Mouse (Mus musculus) T-cell, adult 2 months (primary cell): ENCODE results near the gene Esrrg.

Source experiments
- DNase-seq: peaks from one replicate; pipeline ENCODE4 v3.0.0; 2022; ENCODE audit warnings: low spot score

The Esrrg gene

GRCm38 (mm10) chr1:187706046-187706445, 97.5 kb downstream of the Esrrg start:
- no peak for DNase-seq

- no peak for DNase-seq
Observed at GRCm38 (mm10) chr1:187707176-187707575, 98.6 kb downstream of the Esrrg start.

- DNase-seq = no peak
Observed at GRCm38 (mm10) chr1:187710434-187710948, 101.9 kb downstream of the Esrrg start.

- no peak for DNase-seq
Observed at GRCm38 (mm10) chr1:187721035-187721434, 112.4 kb downstream of the Esrrg start.

GRCm38 (mm10) chr1:187722016-187722415, 113.4 kb downstream of the Esrrg start:
- no peak for DNase-seq

GRCm38 (mm10) chr1:187724651-187725050, 116.1 kb downstream of the Esrrg start:
- no peak for DNase-seq

GRCm38 (mm10) chr1:187725351-187725750, 116.8 kb downstream of the Esrrg start:
- DNase-seq = no peak

GRCm38 (mm10) chr1:187731171-187731570, 122.6 kb downstream of the Esrrg start:
- no peak for DNase-seq

GRCm38 (mm10) chr1:187736507-187736906, 127.9 kb downstream of the Esrrg start:
- DNase-seq = no peak

- no peak for DNase-seq
Observed at GRCm38 (mm10) chr1:187737296-187737695, 128.7 kb downstream of the Esrrg start.

GRCm38 (mm10) chr1:187740531-187740930, 131.9 kb downstream of the Esrrg start:
- no peak for DNase-seq

- no peak for DNase-seq
Observed at GRCm38 (mm10) chr1:187741306-187741705, 132.7 kb downstream of the Esrrg start.

- DNase-seq = no peak
Observed at GRCm38 (mm10) chr1:187742071-187742470, 133.5 kb downstream of the Esrrg start.

GRCm38 (mm10) chr1:187749294-187749693, 140.7 kb downstream of the Esrrg start:
- DNase-seq = no peak

- no peak for DNase-seq
Observed at GRCm38 (mm10) chr1:187749931-187750330, 141.3 kb downstream of the Esrrg start.

GRCm38 (mm10) chr1:187755528-187755927, 146.9 kb downstream of the Esrrg start:
- no peak for DNase-seq

- no peak for DNase-seq
Observed at GRCm38 (mm10) chr1:187757981-187758380, 149.4 kb downstream of the Esrrg start.

GRCm38 (mm10) chr1:187758546-187758945, 150.0 kb downstream of the Esrrg start:
- DNase-seq = no peak

- no peak for DNase-seq
Observed at GRCm38 (mm10) chr1:187759536-187759935, 150.9 kb downstream of the Esrrg start.

- DNase-seq = no peak
Observed at GRCm38 (mm10) chr1:187762641-187763450, 154.3 kb downstream of the Esrrg start.

GRCm38 (mm10) chr1:187763451-187763755, 154.8 kb downstream of the Esrrg start:
- no peak for DNase-seq

GRCm38 (mm10) chr1:187763821-187764220, 155.2 kb downstream of the Esrrg start:
- no peak for DNase-seq

- DNase-seq = no peak
Observed at GRCm38 (mm10) chr1:187765577-187765976, 157.0 kb downstream of the Esrrg start.

- DNase-seq = no peak
Observed at GRCm38 (mm10) chr1:187767355-187767754, 158.8 kb downstream of the Esrrg start.
